Mouse (Mus musculus) midbrain, embryonic 12.5 days (tissue): ENCODE measurements around the gene Clcnka. TPM values are rescaled to one million over a fixed set of nuclear protein-coding genes. Genes with fewer than 3 reads are reported as not detected.

Experiments used
- ATAC-seq: fragments of 200-750 bp; cut with Nextera tagmentation; 2 replicates; pipeline ENCODE4 v1.8.0; 2017; ENCODE audit warnings: low read depth, moderate TSS enrichment, moderate library complexity; ENCODE audit not compliant: low FRiP score
- H3K27ac ChIP-seq: fragments of 300-500 bp; sonication (generic); replicated peaks from 2 replicates; pipeline ENCODE4 v1.5.1; 2016; ENCODE audit warnings: mild to moderate bottlenecking
- H3K27me3 ChIP-seq: fragments of 300-500 bp; sonication (generic); 2 replicates; pipeline ENCODE4 v1.6.1; 2016; ENCODE audit warnings: mild to moderate bottlenecking
- H3K36me3 ChIP-seq: fragments of 300-500 bp; sonication (generic); 2 replicates; pipeline ENCODE4 v1.6.1; 2016
- H3K4me1 ChIP-seq: fragments of 300-500 bp; sonication (generic); 2 replicates; pipeline ENCODE4 v1.6.1; 2016
- H3K4me2 ChIP-seq: fragments of 300-500 bp; sonication (generic); replicated peaks from 2 replicates; pipeline ENCODE4 v1.6.1; 2016; ENCODE audit warnings: mild to moderate bottlenecking, moderate library complexity
- H3K4me3 ChIP-seq: fragments of 300-500 bp; sonication (generic); 2 replicates; pipeline ENCODE4 v1.5.1; 2016; ENCODE audit warnings: mild to moderate bottlenecking
- H3K9ac ChIP-seq: fragments of 300-500 bp; sonication (generic); replicated peaks from 2 replicates; pipeline ENCODE4 v1.6.1; 2016; ENCODE audit warnings: mild to moderate bottlenecking, moderate library complexity
- H3K9me3 ChIP-seq: fragments of 300-500 bp; sonication (generic); 2 replicates; pipeline ENCODE4 v1.6.1; 2016; ENCODE audit warnings: mild to moderate bottlenecking
- WGBS: fragments of 180-500 bp; shearing (Covaris S2); methylation state at CpG from one replicate; pipeline ENCODE4 v1.1.7; 2016; 5-methylcytosine and 5-hydroxymethylcytosine counted together
- polyA plus RNA-seq: library from polyadenylated mRNA; unstranded; fragments of >200 nt; fragmentation: Nextera tagmentation; extraction: Ambion mirVana; gene quantifications from 2 replicates; pipeline ENCODE4 v1.2.1, GENCODE M21; 2016

The Clcnka gene
- polyA plus RNA-seq, 1 experiment from 2014 or later, result not detected

- H3K36me3 ChIP-seq, result no peaks in the 10 kb centered on the region
- no peak overlapping the region for H3K4me2 ChIP-seq
- no peak overlapping the region for H3K27ac ChIP-seq
- WGBS, result 29% methylated on average over 11 of the region's 11 CpGs
- H3K27me3 ChIP-seq, result peaks cover 61% of the 10 kb centered on the region
- H3K9me3 ChIP-seq, result no peaks in the 10 kb centered on the region
- no peak overlapping the region for H3K9ac ChIP-seq
- H3K4me1 ChIP-seq, result peaks cover 12% of the 10 kb centered on the region
- ATAC-seq, result peak; percentile 25; the same call in 1 of the 2 replicates
- no peak overlapping the region for H3K4me3 ChIP-seq
Measured at GRCm38 (mm10) chr4:141362937-141363548, 35.5 kb downstream of the Clcnka start.

GRCm38 (mm10) chr4:141360846-141361245 lies 37.7 kb downstream of the Clcnka start:
- WGBS, result 30% methylated on average over 7 of the region's 7 CpGs

GRCm38 (mm10) chr4:141359222-141359621 lies 39.3 kb downstream of the Clcnka start:
- ATAC-seq, result no peak
- H3K4me3 ChIP-seq, result no peak overlapping the region
- H3K9me3 ChIP-seq, result no peaks in the 10 kb centered on the region
- peaks cover 9% of the 10 kb centered on the region for H3K4me1 ChIP-seq
- WGBS, result 92% methylated on average over 6 of the region's 6 CpGs
- no peak overlapping the region for H3K9ac ChIP-seq
- H3K27ac ChIP-seq, result no peak overlapping the region
- no peak overlapping the region for H3K4me2 ChIP-seq
- peaks cover 23% of the 10 kb centered on the region for H3K27me3 ChIP-seq
- no peaks in the 10 kb centered on the region for H3K36me3 ChIP-seq

More at GRCm38 (mm10) chr4:141360846-141361245, 37.7 kb downstream of the Clcnka start:
- Histone ChIP-seq H3K27ac (no peak overlapping the region), H3K36me3 (no peaks in the 10 kb centered on the region), H3K9ac (no peak overlapping the region), H3K27me3 (peaks cover 39% of the 10 kb centered on the region), H3K4me1 (peaks cover 9% of the 10 kb centered on the region), H3K4me2 (no peak overlapping the region), H3K4me3 (no peak overlapping the region), H3K9me3 (no peaks in the 10 kb centered on the region)
- no peak for ATAC-seq

GRCm38 (mm10) chr4:141357811-141358210 lies 40.7 kb downstream of the Clcnka start:
- Histone ChIP-seq H3K27ac (no peak overlapping the region), H3K9ac (no peak overlapping the region), H3K27me3 (peaks cover 14% of the 10 kb centered on the region), H3K4me3 (no peak overlapping the region), H3K36me3 (no peaks in the 10 kb centered on the region), H3K4me2 (no peak overlapping the region), H3K4me1 (peaks cover 6% of the 10 kb centered on the region), H3K9me3 (no peaks in the 10 kb centered on the region)
- no peak for ATAC-seq

- 70% methylated on average over 8 of the region's 8 CpGs for WGBS
- Histone ChIP-seq H3K27me3 (peaks cover 5% of the 10 kb centered on the region; the same call in 1 of the 2 replicates), H3K9me3 (no peaks in the 10 kb centered on the region), H3K36me3 (no peaks in the 10 kb centered on the region), H3K27ac (no peak overlapping the region), H3K4me1 (no peaks in the 10 kb centered on the region), H3K9ac (no peak overlapping the region), H3K4me3 (no peak overlapping the region), H3K4me2 (no peak overlapping the region)
- ATAC-seq, result no peak
Measured at GRCm38 (mm10) chr4:141353868-141354267, 44.7 kb downstream of the Clcnka start.

GRCm38 (mm10) chr4:141352986-141353385 lies 45.5 kb downstream of the Clcnka start:
- no peak overlapping the region for H3K4me3 ChIP-seq
- H3K4me2 ChIP-seq, result no peak overlapping the region
- H3K9ac ChIP-seq, result no peak overlapping the region
- H3K9me3 ChIP-seq, result no peaks in the 10 kb centered on the region
- ATAC-seq, result no peak
- H3K27me3 ChIP-seq, result peaks cover 5% of the 10 kb centered on the region; the same call in 1 of the 2 replicates
- H3K4me1 ChIP-seq, result no peaks in the 10 kb centered on the region
- no peaks in the 10 kb centered on the region for H3K36me3 ChIP-seq
- H3K27ac ChIP-seq, result no peak overlapping the region
- 75% methylated on average over 5 of the region's 5 CpGs for WGBS

GRCm38 (mm10) chr4:141351972-141352371 lies 46.6 kb downstream of the Clcnka start:
- Histone ChIP-seq H3K27me3 (peaks cover 5% of the 10 kb centered on the region; the same call in 1 of the 2 replicates), H3K4me1 (no peaks in the 10 kb centered on the region), H3K9me3 (no peaks in the 10 kb centered on the region), H3K4me3 (no peak overlapping the region), H3K27ac (no peak overlapping the region), H3K4me2 (no peak overlapping the region), H3K36me3 (no peaks in the 10 kb centered on the region), H3K9ac (no peak overlapping the region)
- WGBS, result 64% methylated on average over 7 of the region's 7 CpGs
- ATAC-seq, result no peak

- Histone ChIP-seq H3K4me2 (no peak overlapping the region), H3K4me1 (no peaks in the 10 kb centered on the region), H3K4me3 (no peak overlapping the region), H3K27me3 (peaks cover 5% of the 10 kb centered on the region; the same call in 1 of the 2 replicates), H3K9me3 (0 out of 2 replicates have a peak, but pooled peaks cover 3% of the 10 kb centered on the region), H3K9ac (no peak overlapping the region), H3K27ac (no peak overlapping the region), H3K36me3 (no peaks in the 10 kb centered on the region)
- no peak for ATAC-seq
- WGBS, result 89% methylated on average over 12 of the region's 12 CpGs
Measured at GRCm38 (mm10) chr4:141350015-141350414, 48.5 kb downstream of the Clcnka start.

GRCm38 (mm10) chr4:141348616-141349015 lies 49.9 kb downstream of the Clcnka start:
- 72% methylated on average over 11 of the region's 11 CpGs for WGBS
- no peak overlapping the region for H3K27ac ChIP-seq
- 0 out of 2 replicates have a peak, but pooled peaks cover 3% of the 10 kb centered on the region for H3K9me3 ChIP-seq
- H3K27me3 ChIP-seq, result peaks cover 5% of the 10 kb centered on the region; the same call in 1 of the 2 replicates
- no peaks in the 10 kb centered on the region for H3K36me3 ChIP-seq
- no peaks in the 10 kb centered on the region for H3K4me1 ChIP-seq
- H3K9ac ChIP-seq, result no peak overlapping the region
- no peak for ATAC-seq
- H3K4me2 ChIP-seq, result no peak overlapping the region
- H3K4me3 ChIP-seq, result no peak overlapping the region

- Histone ChIP-seq H3K9me3 (0 out of 2 replicates have a peak, but pooled peaks cover 3% of the 10 kb centered on the region), H3K4me2 (no peak overlapping the region), H3K4me3 (no peak overlapping the region), H3K27ac (no peak overlapping the region), H3K4me1 (no peaks in the 10 kb centered on the region), H3K27me3 (peaks cover 5% of the 10 kb centered on the region; the same call in 1 of the 2 replicates), H3K36me3 (no peaks in the 10 kb centered on the region), H3K9ac (no peak overlapping the region)
- WGBS, result 72% methylated on average over 8 of the region's 8 CpGs
- no peak for ATAC-seq
Measured at GRCm38 (mm10) chr4:141347365-141347797, 51.1 kb downstream of the Clcnka start.

GRCm38 (mm10) chr4:141345219-141345618 lies 53.3 kb downstream of the Clcnka start:
- Histone ChIP-seq H3K4me1 (no peaks in the 10 kb centered on the region), H3K27me3 (peaks cover 9% of the 10 kb centered on the region), H3K9ac (no peak overlapping the region), H3K27ac (no peak overlapping the region), H3K4me2 (no peak overlapping the region), H3K9me3 (0 out of 2 replicates have a peak, but pooled peaks cover 3% of the 10 kb centered on the region), H3K4me3 (no peak overlapping the region), H3K36me3 (no peaks in the 10 kb centered on the region)
- WGBS, result 94% methylated on average over 12 of the region's 12 CpGs
- ATAC-seq, result no peak

- no peak for ATAC-seq
- WGBS, result 75% methylated on average over 7 of the region's 7 CpGs
- H3K27ac ChIP-seq, result no peak overlapping the region
Measured at GRCm38 (mm10) chr4:141343515-141343914, 55.0 kb downstream of the Clcnka start.

More at GRCm38 (mm10) chr4:141343515-141343914, 55.0 kb downstream of the Clcnka start:
- Histone ChIP-seq H3K27me3 (peaks cover 8% of the 10 kb centered on the region), H3K9ac (no peak overlapping the region), H3K4me2 (no peak overlapping the region), H3K36me3 (no peaks in the 10 kb centered on the region), H3K4me1 (peaks cover 12% of the 10 kb centered on the region), H3K4me3 (no peak overlapping the region), H3K9me3 (0 out of 2 replicates have a peak, but pooled peaks cover 3% of the 10 kb centered on the region)
